Mouse (Mus musculus): ENCODE results near the gene Gm21987. TPM values are rescaled to one million over a fixed set of nuclear protein-coding genes. Genes with fewer than 3 reads are reported as not detected.

Gene Gm21987
- total and polyA plus RNA-seq, 2 experiments from 2014 or later = not detected

DNA sequence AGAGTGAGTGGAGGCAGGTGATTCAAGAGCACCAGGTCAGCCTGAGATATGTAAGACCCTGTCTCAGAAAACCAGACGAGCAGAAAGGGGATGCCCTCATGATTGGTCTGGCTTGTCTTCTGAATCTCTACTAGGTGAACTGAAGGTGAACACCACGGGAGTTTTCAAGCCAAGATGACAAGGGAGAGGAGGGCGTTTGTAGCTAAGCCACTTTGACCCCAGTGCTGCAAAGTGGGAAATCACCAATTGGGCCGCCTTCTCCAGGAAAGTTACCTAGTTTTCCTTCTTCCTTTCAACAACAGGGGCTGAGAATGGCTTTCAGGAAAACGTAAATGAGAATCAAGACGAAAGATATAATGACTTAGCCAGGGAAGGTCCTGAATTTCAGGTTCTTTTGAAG is 41.9 kb downstream of the Gm21987 start:
- DNase-seq (ENCODE audit: low spot score) = no peak
- WGBS = 80% methylated on average over 6 of the region's 6 CpGs
- TF ChIP-seq CTCF (IDR thresholded peaks at IDR 0.05) = no peak
- Histone ChIP-seq H3K4me2 (ENCODE audit: low read depth, low read length, poor library complexity, severe bottlenecking) (no peak overlapping the region), H3K4me3 (ENCODE audit: low read depth, low read length) (no peak overlapping the region), H3K9me3 (ENCODE audit: low read length) (no peaks in the 10 kb centered on the region), H3K36me3 (ENCODE audit: insufficient read depth, low read length) (no peaks in the 10 kb centered on the region), H3K4me1 (ENCODE audit: insufficient read depth, low read length) (no peaks in the 10 kb centered on the region), H3K9ac (replicated peaks; ENCODE audit: low read length, poor library complexity, severe bottlenecking) (no peak overlapping the region), H3K27me3 (ENCODE audit: insufficient read depth, low read length) (no peaks in the 10 kb centered on the region), H3K27ac (ENCODE audit: low read depth, low read length) (no peak overlapping the region)
- ATAC-seq (ENCODE audit: low FRiP score) = no peak

DNA sequence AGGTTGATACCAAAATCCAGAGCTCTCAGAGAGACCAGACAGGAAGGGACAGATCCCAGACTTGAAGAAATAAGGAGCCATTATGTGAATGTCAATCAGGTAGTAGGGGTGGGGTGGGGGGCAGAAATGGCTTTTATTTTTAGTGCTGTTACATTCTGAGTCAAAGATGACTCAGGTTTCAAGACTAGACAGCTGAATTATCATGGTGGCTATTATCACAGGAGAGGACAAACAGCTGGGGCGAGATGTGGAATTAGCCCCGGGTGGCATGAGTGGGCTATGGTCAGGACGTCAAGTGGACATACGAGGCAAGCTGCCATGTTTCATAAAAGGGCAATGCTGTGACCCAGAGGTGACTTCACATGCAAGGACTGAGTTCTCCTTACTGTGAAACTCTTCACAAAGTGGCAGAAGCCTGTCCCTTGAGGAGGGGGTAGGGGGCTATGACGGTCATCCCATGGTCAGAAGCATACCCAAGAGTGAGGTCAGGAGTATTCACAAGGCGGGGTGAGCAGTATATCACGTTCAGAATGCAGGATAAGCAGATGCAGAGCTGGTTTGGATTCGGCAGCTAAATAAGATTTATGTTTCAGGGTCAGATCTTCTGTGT is 42.5 kb downstream of the Gm21987 start:
- Histone ChIP-seq H3K4me2 (ENCODE audit: low read depth, low read length, poor library complexity, severe bottlenecking) (no peak overlapping the region), H3K27me3 (ENCODE audit: insufficient read depth, low read length) (no peaks in the 10 kb centered on the region), H3K9ac (replicated peaks; ENCODE audit: low read length, poor library complexity, severe bottlenecking) (no peak overlapping the region), H3K36me3 (ENCODE audit: insufficient read depth, low read length) (no peaks in the 10 kb centered on the region), H3K27ac (ENCODE audit: low read depth, low read length) (no peak overlapping the region), H3K4me1 (ENCODE audit: insufficient read depth, low read length) (no peaks in the 10 kb centered on the region), H3K4me3 (ENCODE audit: low read depth, low read length) (no peak overlapping the region), H3K9me3 (ENCODE audit: low read length) (no peaks in the 10 kb centered on the region)
- WGBS = 80% methylated on average over 8 of the region's 8 CpGs
- no peak for ATAC-seq (ENCODE audit: low FRiP score)
- TF ChIP-seq CTCF (IDR thresholded peaks at IDR 0.05) = no peak
- no peak for DNase-seq (ENCODE audit: low spot score)

DNA sequence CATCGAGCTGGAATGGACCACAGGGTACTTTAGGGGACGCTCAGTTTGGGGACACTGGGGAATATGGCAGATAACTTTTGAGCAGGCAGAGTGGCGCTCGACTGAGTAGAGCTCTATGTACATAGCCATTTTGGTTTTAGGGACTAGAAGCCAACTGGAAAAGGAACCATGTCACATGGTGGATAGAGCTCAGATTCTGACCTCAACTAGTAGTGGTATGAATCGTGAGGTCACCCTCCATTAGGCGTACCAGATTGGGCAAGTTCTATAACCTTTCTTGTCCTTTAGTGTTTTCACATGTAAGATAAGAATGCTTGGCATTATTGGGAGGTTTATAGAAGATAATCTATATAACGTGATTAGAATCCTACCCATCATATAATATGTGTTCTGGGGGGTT is 43.5 kb downstream of the Gm21987 start:
- Histone ChIP-seq H3K27ac (ENCODE audit: low read depth, low read length) (no peak overlapping the region), H3K9me3 (ENCODE audit: low read length) (no peaks in the 10 kb centered on the region), H3K36me3 (ENCODE audit: insufficient read depth, low read length) (no peaks in the 10 kb centered on the region), H3K4me2 (ENCODE audit: low read depth, low read length, poor library complexity, severe bottlenecking) (no peak overlapping the region), H3K27me3 (ENCODE audit: insufficient read depth, low read length) (no peaks in the 10 kb centered on the region), H3K9ac (replicated peaks; ENCODE audit: low read length, poor library complexity, severe bottlenecking) (no peak overlapping the region), H3K4me1 (ENCODE audit: insufficient read depth, low read length) (no peaks in the 10 kb centered on the region), H3K4me3 (ENCODE audit: low read depth, low read length) (no peak overlapping the region)
- 88% methylated on average over 7 of the region's 7 CpGs for WGBS
- DNase-seq (ENCODE audit: low spot score) (no peak), ATAC-seq (ENCODE audit: low FRiP score) (no peak)
- TF ChIP-seq CTCF (IDR thresholded peaks at IDR 0.05) = no peak

DNA sequence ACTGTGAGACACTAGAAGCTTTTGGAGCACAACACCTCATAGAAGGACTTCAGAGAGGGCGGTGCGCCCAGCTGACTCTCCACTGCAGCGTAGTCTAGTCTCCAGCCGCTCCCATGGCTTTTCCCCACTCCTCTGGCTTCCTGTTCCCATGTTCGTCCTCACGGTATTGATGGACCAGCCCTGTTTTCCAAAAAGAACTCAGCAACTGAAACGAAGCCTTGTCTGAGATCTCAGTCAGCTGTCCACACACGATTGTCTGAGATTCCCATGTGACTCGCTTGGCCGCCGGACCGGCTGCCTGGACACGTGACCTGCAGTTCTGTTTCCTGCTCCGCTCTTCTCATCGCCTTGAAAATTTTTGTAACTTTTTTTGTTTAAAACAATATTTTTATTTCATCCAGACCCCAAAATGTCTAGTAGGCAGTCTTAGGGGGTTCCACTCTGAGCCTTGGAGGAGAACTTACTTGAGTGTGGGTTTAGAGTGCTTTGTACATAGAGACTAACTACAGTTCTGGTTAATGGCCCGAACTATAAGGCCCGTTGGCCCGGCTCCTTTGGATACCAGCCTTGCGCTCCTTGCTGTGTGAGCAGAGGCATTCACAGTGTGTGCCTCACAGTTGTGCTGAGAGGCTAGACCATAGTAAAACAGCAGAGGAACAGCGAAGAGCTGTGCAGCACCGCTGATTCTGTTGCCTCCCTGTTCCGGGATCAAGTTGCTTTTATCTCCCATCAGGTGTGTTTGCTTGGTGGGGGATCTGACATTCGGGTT is 45.5 kb downstream of the Gm21987 start:
- Histone ChIP-seq H3K4me3 (ENCODE audit: low read depth, low read length) (no peak overlapping the region), H3K27me3 (ENCODE audit: insufficient read depth, low read length) (no peaks in the 10 kb centered on the region), H3K9ac (replicated peaks; ENCODE audit: low read length, poor library complexity, severe bottlenecking) (no peak overlapping the region), H3K4me1 (ENCODE audit: insufficient read depth, low read length) (no peaks in the 10 kb centered on the region), H3K4me2 (ENCODE audit: low read depth, low read length, poor library complexity, severe bottlenecking) (no peak overlapping the region), H3K9me3 (ENCODE audit: low read length) (no peaks in the 10 kb centered on the region), H3K36me3 (ENCODE audit: insufficient read depth, low read length) (no peaks in the 10 kb centered on the region), H3K27ac (ENCODE audit: low read depth, low read length) (no peak overlapping the region)
- WGBS = 83% methylated on average over 23 of the region's 23 CpGs
- TF ChIP-seq CTCF (IDR thresholded peaks at IDR 0.05) = no peak
- DNase-seq (ENCODE audit: low spot score) = no peak
- ATAC-seq (ENCODE audit: low FRiP score) = no peak

DNA sequence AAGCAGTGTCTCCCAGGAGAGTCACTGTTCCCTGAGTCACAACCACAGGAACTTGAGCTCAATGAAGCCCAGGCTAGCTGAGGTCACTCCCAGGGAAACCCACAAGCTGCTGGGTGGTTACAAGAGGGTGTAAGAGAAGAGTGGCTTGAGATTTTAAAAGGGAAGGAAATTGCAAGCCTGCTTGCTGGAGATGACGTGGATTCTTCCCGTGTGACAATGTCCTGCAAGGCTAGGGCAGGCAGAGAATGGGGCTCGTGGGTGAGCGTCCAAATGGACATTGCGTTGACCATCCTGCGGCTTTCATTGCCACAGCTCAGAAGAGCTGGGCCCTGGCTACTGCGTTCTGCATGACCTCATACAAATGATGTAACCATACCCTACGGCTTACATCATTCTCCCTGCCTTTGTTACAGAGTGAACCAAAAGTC is 47.4 kb downstream of the Gm21987 start:
- 90% methylated on average over 8 of the region's 8 CpGs for WGBS
- ATAC-seq (ENCODE audit: low FRiP score) = no peak

DNA sequence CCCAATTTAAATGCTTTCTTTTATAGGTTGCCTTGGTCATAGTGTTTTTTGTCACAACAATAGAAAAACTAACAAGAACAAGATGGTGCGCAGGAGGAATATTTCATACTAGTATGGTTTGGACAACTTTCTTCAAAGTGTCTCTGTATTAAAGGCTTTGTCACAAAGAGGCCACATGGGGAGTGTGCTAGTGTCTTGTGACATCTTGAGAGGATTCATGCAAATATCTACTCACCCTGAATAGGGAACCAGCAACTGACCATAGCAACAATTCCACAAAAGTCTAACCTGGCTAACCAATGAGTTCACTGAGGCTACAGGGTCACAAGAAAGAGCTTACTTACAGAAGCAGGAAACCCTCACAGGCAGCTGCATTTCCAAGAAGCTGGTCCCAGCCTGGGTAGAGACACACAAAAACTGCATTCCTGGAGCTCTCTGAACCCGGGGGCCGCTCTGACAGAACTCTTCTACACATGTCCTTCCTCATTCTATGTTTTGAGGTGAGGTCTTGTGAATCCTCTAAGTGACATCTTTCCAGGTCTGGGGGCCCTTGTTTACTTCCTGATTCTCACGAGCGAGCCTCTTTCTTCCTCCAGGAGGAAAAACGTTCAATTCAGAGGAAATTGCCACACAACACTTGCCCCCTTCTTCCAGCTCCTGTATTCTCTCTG is 48.4 kb downstream of the Gm21987 start:
- Histone ChIP-seq H3K4me2 (ENCODE audit: low read depth, low read length, poor library complexity, severe bottlenecking) (no peak overlapping the region), H3K4me1 (ENCODE audit: insufficient read depth, low read length) (peaks cover 11% of the 10 kb centered on the region), H3K36me3 (ENCODE audit: insufficient read depth, low read length) (no peaks in the 10 kb centered on the region), H3K4me3 (ENCODE audit: low read depth, low read length) (no peak overlapping the region), H3K27me3 (ENCODE audit: insufficient read depth, low read length) (no peaks in the 10 kb centered on the region), H3K27ac (ENCODE audit: low read depth, low read length) (no peak overlapping the region), H3K9ac (replicated peaks; ENCODE audit: low read length, poor library complexity, severe bottlenecking) (no peak overlapping the region), H3K9me3 (ENCODE audit: low read length) (no peaks in the 10 kb centered on the region)
- DNase-seq (ENCODE audit: low spot score) (no peak), ATAC-seq (ENCODE audit: low FRiP score) (no peak)
- 79% methylated on average over 6 of the region's 6 CpGs for WGBS
- no peak for TF ChIP-seq CTCF (IDR thresholded peaks at IDR 0.05)

More for the DNA sequence above, 47.4 kb downstream of the Gm21987 start:
- Histone ChIP-seq H3K27me3 (ENCODE audit: insufficient read depth, low read length) (no peaks in the 10 kb centered on the region), H3K36me3 (ENCODE audit: insufficient read depth, low read length) (no peaks in the 10 kb centered on the region), H3K9me3 (ENCODE audit: low read length) (no peaks in the 10 kb centered on the region), H3K4me1 (ENCODE audit: insufficient read depth, low read length) (peaks cover 1% of the 10 kb centered on the region), H3K9ac (replicated peaks; ENCODE audit: low read length, poor library complexity, severe bottlenecking) (no peak overlapping the region), H3K4me3 (ENCODE audit: low read depth, low read length) (no peak overlapping the region), H3K4me2 (ENCODE audit: low read depth, low read length, poor library complexity, severe bottlenecking) (no peak overlapping the region), H3K27ac (ENCODE audit: low read depth, low read length) (no peak overlapping the region)
- DNase-seq (ENCODE audit: low spot score) = no peak
- no peak for TF ChIP-seq CTCF (IDR thresholded peaks at IDR 0.05)

Data from midbrain, postnatal 0 days (tissue).